Mouse (Mus musculus) spleen, postnatal 4 days (tissue): ENCODE data around the gene Apol8.
"Not testable (repeated sequence)": the region's sequence is repeated elsewhere in the genome, so short reads cannot be mapped to it uniquely, and the experiment has no call there.

Source experiments
- DNase-seq, 2 experiments: peaks; one replicate each; pipeline ENCODE4 v3.0.0; 2022; ENCODE audit warnings: low spot score in 2 of 2

Apol8 gene

GRCm38 (mm10) chr15:77750461-77750860 is 6.3 kb downstream of the Apol8 start:
- DNase-seq = no peak

DNA sequence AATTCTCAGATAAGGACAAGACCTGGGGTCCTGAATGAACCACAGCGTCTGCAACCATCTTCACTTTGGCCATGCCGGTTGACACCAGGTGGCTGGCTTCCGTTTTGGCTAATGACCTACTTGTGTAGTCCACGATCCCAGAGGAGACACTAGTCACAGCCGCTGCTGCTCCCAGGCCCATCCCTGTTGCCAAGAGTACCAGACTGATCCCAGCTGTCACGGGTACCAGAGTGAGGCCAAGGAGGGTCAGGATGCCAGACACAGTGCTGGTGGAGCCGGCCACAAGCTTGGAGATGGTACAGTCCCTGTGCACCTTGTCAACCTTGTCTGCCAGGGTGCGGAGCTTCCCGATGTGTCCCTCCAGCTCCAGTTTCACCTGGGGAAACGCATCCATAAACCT is 7.1 kb downstream of the Apol8 start:
- DNase-seq = no peak

GRCm38 (mm10) chr15:77748414-77748813 is 8.4 kb downstream of the Apol8 start:
- no peak for DNase-seq

- no peak for DNase-seq
Measured at GRCm38 (mm10) chr15:77746326-77746725, 10.5 kb downstream of the Apol8 start.

DNA sequence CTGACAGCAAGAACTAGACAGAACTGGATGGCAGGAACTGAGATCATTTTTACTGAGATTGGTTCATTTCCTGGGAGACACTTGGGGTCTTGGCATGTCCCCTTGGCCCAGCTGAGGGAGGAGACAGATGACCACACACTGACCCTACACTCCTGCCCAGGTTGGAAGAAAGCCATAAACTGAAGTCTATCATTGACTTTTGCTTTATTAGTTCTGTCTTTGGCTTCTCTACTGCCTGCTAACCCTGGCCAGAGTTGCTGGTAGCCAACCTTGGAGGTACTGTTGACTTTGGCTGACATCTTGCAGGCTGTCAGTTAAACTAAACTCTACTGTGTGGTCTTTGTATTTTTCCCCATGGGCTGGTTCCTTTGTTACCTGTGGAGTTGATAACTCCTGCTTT is 11.7 kb downstream of the Apol8 start:
- no peak for DNase-seq

DNA sequence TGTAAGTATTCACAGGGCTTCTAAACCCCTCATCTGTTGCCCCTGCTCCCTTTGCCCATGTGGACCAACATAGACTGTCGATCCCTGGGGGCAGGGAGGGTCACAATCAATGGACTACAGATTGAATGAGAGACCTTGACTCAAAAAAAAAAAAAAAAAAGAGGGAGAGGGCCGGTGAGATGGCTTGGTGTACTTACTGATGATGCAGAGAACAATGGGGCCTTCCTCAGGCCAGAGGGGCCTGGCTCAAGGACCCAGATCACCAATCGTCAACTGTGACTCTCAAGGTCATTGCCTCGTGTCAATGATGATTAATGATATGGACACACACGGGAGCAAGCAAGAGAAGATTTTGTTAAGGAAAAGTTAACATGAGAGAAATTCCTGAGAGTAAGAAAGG is 12.2 kb downstream of the Apol8 start:
- DNase-seq = no peak

DNA sequence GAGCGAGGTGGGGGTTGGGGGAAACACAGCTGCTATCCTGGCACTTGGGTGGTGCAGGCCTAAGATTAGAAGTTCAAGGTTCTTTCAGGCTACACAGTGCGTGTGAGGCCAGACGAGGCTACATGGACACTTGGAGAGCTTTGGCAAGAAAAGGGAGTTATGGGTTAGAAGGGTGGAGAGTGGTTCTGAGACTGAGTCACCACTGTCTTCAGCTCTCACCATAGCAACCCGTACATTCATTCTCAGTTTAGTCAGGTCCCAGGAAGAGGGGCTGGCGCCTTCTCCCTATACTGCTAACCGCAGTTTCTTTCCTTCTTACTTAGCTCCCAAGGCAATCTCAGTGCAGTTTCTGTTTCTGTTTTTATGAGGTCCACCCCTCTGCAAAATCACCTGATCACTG is 15.2 kb downstream of the Apol8 start:
- not testable (repeated sequence) for DNase-seq

DNA sequence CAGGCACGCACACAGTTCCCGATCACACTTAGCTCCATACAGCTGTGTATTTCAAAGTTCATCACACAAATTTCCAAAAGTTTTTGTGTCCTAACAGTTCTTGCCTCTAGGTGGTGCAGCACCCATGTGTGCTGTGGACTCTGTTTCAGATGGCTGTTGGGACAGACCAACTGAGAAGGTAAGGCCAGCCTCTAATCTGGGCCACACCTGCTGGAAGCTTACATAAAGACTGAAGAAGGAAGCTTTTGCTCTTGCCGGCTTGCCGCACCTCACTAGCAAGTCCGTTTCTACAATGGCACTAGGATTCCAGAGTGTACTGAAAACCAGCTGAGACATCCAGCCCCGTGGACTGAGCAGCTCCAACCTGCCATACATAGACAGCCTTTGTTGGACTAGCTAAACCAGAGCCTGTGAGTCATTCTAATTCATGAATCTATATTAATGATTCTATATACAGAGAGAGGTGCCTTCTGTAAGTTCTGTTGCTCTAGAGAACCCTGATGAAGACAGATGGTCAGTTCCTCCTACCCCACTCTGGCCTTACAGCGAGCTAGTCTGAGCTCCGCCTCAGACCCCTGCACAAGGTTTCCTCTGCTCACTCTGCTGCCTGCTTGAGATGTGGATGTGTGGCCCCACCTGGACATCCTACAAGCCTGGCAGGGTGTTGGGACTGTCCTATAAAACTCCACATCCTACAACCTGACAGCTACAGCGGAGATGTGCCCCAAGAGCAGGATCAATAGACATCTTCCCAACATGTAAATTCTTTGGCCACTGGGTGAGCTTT is 16.1 kb downstream of the Apol8 start:
- peak in 1 of 2 experiments; percentile 59 for DNase-seq

GRCm38 (mm10) chr15:77733903-77734302 is 22.9 kb downstream of the Apol8 start:
- not testable (repeated sequence) for DNase-seq

GRCm38 (mm10) chr15:77733380-77733779 is 23.4 kb downstream of the Apol8 start:
- not testable (repeated sequence) for DNase-seq

GRCm38 (mm10) chr15:77732851-77733250 is 24.0 kb downstream of the Apol8 start:
- DNase-seq = not testable (repeated sequence)

- no peak for DNase-seq
Measured at GRCm38 (mm10) chr15:77731605-77732004, 25.2 kb downstream of the Apol8 start.

- DNase-seq = not testable (repeated sequence)
Measured at GRCm38 (mm10) chr15:77728739-77729138, 28.1 kb downstream of the Apol8 start, which contains the start of gene Apol9b. Apol9b (plus strand) TSS chr15:77729039.

DNA sequence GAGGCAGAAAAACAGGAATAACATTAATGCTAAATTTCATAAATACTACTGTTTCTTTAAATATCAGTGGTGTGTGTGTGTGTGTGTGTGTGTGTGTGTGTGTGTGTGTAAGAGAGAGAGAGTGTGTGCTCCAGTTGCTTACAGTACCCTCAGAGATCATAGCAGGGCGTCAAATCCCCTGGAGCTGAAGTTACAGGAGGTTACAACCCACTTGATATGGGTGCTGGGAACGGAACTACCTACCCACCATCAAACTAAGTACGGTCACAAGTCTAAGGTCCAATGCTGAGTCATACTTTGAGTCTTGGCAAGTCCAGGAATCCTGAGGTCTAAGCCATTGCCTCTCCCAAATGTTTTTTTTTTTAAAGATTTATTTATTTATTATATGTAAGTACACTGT is 29.1 kb downstream of the Apol8 start:
- not testable (repeated sequence) for DNase-seq

- not testable (repeated sequence) for DNase-seq
Measured at GRCm38 (mm10) chr15:77727139-77727538, 29.7 kb downstream of the Apol8 start.

DNA sequence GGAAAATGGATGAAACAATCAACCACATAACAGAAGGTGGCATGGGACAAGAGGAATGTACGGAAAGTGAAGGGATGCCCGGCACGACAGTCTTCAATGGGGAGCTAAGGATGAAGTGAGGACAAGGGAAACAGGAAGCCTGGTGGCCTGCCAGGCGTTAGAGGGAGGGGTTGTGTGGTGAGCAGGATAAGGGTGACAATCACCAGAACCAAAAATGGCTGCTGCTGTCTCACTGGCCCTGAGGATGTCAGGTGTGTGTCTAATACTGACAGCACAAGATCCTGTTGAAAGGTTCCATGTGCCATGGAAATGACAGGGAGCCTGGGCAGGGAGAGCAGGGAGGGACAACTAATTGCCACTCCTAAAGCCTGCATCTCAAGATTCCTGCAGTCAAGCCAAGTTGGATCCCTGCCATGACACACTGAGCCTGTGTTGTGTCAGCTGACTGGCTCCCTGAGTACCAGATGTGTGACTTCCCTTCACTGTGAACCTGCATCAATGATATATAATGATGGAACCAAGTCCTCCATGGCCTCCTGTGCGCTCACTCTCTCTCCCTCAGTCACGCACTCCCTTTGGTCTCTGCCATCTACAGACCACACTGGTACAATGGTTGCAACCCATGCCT is 31.3 kb downstream of the Apol8 start:
- DNase-seq = not testable (repeated sequence)

GRCm38 (mm10) chr15:77724208-77724911 is 32.4 kb downstream of the Apol8 start:
- not testable (repeated sequence) for DNase-seq

DNA sequence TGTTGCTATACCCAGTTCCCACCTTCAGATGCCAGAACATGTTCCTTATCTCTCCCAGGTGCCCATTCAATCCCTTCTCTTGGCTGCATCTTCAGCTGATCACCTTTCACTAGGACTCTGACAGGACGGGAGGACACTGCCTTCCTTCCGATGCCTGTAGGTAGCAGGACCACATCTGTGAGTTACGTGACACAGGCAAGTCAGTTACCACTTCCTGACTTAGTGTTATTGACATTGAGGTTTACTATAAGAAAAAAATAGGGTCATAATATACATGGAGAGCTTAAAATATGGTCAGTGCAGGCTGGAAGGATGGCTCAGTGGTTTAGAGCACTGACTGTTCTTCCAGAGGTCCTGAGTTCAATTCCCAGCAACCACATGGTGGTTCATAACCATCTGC is 35.3 kb downstream of the Apol8 start:
- not testable (repeated sequence) for DNase-seq

DNA sequence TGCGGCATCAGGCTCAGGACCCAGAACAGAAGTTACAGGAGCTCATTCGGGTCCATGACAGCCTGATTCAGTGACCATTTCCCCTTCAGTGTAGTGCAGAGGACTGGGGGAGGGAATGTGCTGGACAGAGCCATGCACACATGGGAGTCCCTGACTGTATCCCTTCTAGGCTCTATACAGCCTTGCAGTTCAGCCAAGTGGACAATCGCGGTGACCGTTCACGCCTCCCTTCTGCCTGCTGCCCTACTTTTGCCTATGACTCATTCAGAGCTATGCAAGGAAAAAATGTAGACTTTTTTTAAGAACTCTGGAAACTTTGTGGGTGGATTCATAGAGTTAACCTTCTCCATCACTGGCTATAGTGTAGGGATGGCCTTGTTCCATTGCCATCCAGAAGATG is 38.6 kb downstream of the Apol8 start:
- DNase-seq = not testable (repeated sequence)

GRCm38 (mm10) chr15:77708936-77709335 is 47.9 kb downstream of the Apol8 start:
- not testable (repeated sequence) for DNase-seq

GRCm38 (mm10) chr15:77705306-77705705 is 51.5 kb downstream of the Apol8 start:
- DNase-seq = not testable (repeated sequence)

GRCm38 (mm10) chr15:77698656-77699055 is 58.1 kb downstream of the Apol8 start, which contains the start of gene Apol7e:
Apol7e (plus strand) TSS chr15:77698857.
- not testable (repeated sequence) for DNase-seq
